Mouse (Mus musculus): ENCODE measurements around the gene Olfr1392. TPM values are rescaled to one million over a fixed set of nuclear protein-coding genes. Genes with fewer than 3 reads are reported as not detected.

Olfr1392 gene
- polyA plus RNA-seq, 2 experiments = 0.01 TPM; not detected in 1

- DNase-seq (ENCODE audit: low read depth in 3 of 3, low spot score in 3 of 3) = no peak
- Histone ChIP-seq H3K4me3 (ENCODE audit: insufficient read depth in 1 of 2, low read depth in 2 of 2, low read length in 2 of 2) (no peak overlapping the region), H3K9ac (replicated peaks) (no peak overlapping the region), H3K9me3 (ENCODE audit: control insufficient read depth, low read length) (no peaks in the 10 kb centered on the region), H3K4me2 (ENCODE audit: low read depth) (no peak overlapping the region), H3K4me1 (replicated peaks; ENCODE audit: control insufficient read depth in 2 of 2, insufficient read depth in 2 of 2, low read length in 1 of 2) (peaks cover 0 to 8% of the 10 kb centered on the region in 2 experiments; a peak in 2 of 4 replicates), H3K36me3 (replicated peaks; ENCODE audit: control insufficient read depth, insufficient read depth, low read depth) (peaks cover 26% of the 10 kb centered on the region), H3K27ac (no peak overlapping the region), H3K27me3 (ENCODE audit: control insufficient read depth, insufficient read depth, low read length) (no peaks in the 10 kb centered on the region)
- ATAC-seq (ENCODE audit: insufficient read depth) = no peak
- 74% methylated on average over 8 of the region's 8 CpGs for WGBS (ENCODE audit: insufficient replicate concordance)
- TF ChIP-seq CTCF (IDR thresholded peaks at IDR 0.05; ENCODE audit: low read depth) = no peak
- no peak for TF ChIP-seq EP300 (IDR thresholded peaks at IDR 0.05; ENCODE audit: low read depth)
Measured at GRCm38 (mm10) chr11:49265101-49265500, 20.0 kb upstream of the Olfr1392 start.

DNA sequence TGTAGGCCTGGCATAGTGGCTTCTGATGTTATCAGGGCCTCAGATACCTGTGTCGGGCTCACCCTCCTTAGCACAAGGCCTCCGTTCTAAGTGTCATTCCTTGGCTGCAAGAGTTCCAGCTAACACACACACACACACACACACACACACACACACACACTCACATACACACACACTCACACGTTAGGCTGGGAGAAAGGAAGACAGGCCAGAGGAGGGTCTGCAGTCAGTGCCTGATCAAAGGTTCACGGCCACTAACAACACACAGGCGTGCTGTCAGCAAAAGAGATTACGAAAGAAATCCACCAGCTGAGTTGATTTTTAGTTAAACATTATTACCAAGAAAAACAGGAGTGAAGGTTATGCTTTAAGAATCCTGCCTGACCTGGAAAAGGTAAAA, 18.4 kb upstream of the Olfr1392 start:
- ATAC-seq (ENCODE audit: insufficient read depth) (peak; percentile 38; the same call in 1 of the 2 replicates), DNase-seq (ENCODE audit: low read depth in 3 of 3, low spot score in 3 of 3) (no peak)
- Histone ChIP-seq H3K4me2 (ENCODE audit: low read depth) (no peak overlapping the region), H3K27ac (no peak overlapping the region), H3K9ac (replicated peaks) (no peak overlapping the region), H3K4me3 (ENCODE audit: insufficient read depth in 1 of 2, low read depth in 2 of 2, low read length in 2 of 2) (no peak overlapping the region), H3K9me3 (ENCODE audit: control insufficient read depth, low read length) (no peaks in the 10 kb centered on the region), H3K36me3 (replicated peaks; ENCODE audit: control insufficient read depth, insufficient read depth, low read depth) (peaks cover 10% of the 10 kb centered on the region), H3K27me3 (ENCODE audit: control insufficient read depth, insufficient read depth, low read length) (no peaks in the 10 kb centered on the region), H3K4me1 (replicated peaks; ENCODE audit: control insufficient read depth in 2 of 2, insufficient read depth in 2 of 2, low read length in 1 of 2) (peaks cover 0 to 8% of the 10 kb centered on the region in 2 experiments; a peak in 2 of 4 replicates)
- WGBS (ENCODE audit: insufficient replicate concordance) = 73% methylated on average over 6 of the region's 6 CpGs
- no peak for TF ChIP-seq CTCF (IDR thresholded peaks at IDR 0.05; ENCODE audit: low read depth)
- TF ChIP-seq EP300 (IDR thresholded peaks at IDR 0.05; ENCODE audit: low read depth) = no peak

DNA sequence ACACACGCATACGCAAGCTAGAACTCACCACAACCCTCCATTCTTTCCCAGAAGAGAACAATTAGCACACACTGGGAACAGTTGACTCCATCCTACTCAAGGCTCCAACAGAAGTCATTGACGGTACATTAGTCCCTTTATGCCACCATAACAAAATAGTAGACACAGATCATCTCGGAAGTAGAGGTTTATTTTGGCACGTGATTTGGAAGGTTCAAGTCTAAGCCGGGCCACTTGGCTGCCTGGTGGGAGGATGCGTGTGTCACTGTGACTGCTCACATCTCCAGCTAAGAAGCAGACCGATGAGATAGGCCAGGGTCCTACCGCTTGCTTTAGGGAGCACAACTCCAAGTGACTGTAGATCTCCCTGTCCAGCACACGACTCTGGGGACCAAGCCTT, 17.8 kb upstream of the Olfr1392 start:
- no peaks in the 10 kb centered on the region for H3K9me3 ChIP-seq (ENCODE audit: control insufficient read depth, low read length)
- 80% methylated on average over 10 of the region's 10 CpGs for WGBS (ENCODE audit: insufficient replicate concordance)
- peaks cover 6% of the 10 kb centered on the region; the same call in 1 of the 2 replicates for H3K36me3 ChIP-seq (replicated peaks; ENCODE audit: control insufficient read depth, insufficient read depth, low read depth)
- no peak for ATAC-seq (ENCODE audit: insufficient read depth)
- TF ChIP-seq EP300 (IDR thresholded peaks at IDR 0.05; ENCODE audit: low read depth) = no peak
- TF ChIP-seq CTCF (IDR thresholded peaks at IDR 0.05; ENCODE audit: low read depth) = no peak
- H3K4me3 ChIP-seq (ENCODE audit: insufficient read depth in 1 of 2, low read depth in 2 of 2, low read length in 2 of 2) = no peak overlapping the region
- no peak overlapping the region for H3K4me2 ChIP-seq (ENCODE audit: low read depth)
- H3K4me1 ChIP-seq (replicated peaks; ENCODE audit: control insufficient read depth in 2 of 2, insufficient read depth in 2 of 2, low read length in 1 of 2) = peaks cover 0 to 8% of the 10 kb centered on the region in 2 experiments; a peak in 2 of 4 replicates
- H3K27me3 ChIP-seq (ENCODE audit: control insufficient read depth, insufficient read depth, low read length) = no peaks in the 10 kb centered on the region
- H3K9ac ChIP-seq (replicated peaks) = no peak overlapping the region
- DNase-seq (ENCODE audit: low read depth in 3 of 3, low spot score in 3 of 3) = no peak
- no peak overlapping the region for H3K27ac ChIP-seq

- Histone ChIP-seq H3K27ac (no peak overlapping the region), H3K4me2 (ENCODE audit: low read depth) (no peak overlapping the region), H3K27me3 (ENCODE audit: control insufficient read depth, insufficient read depth, low read length) (no peaks in the 10 kb centered on the region), H3K9ac (replicated peaks) (no peak overlapping the region), H3K36me3 (replicated peaks; ENCODE audit: control insufficient read depth, insufficient read depth, low read depth) (peaks cover 3% of the 10 kb centered on the region; the same call in 1 of the 2 replicates), H3K4me3 (ENCODE audit: insufficient read depth in 1 of 2, low read depth in 2 of 2, low read length in 2 of 2) (no peak overlapping the region), H3K9me3 (ENCODE audit: control insufficient read depth, low read length) (no peaks in the 10 kb centered on the region), H3K4me1 (replicated peaks; ENCODE audit: control insufficient read depth in 2 of 2, insufficient read depth in 2 of 2, low read length in 1 of 2) (peaks cover 0 to 8% of the 10 kb centered on the region in 2 experiments; a peak in 2 of 4 replicates)
- WGBS (ENCODE audit: insufficient replicate concordance) = 72% methylated on average over 15 of the region's 15 CpGs
- ATAC-seq (ENCODE audit: insufficient read depth) (no peak), DNase-seq (ENCODE audit: low read depth in 3 of 3, low spot score in 3 of 3) (no peak)
- TF ChIP-seq EP300 (IDR thresholded peaks at IDR 0.05; ENCODE audit: low read depth) = no peak
- no peak for TF ChIP-seq CTCF (IDR thresholded peaks at IDR 0.05; ENCODE audit: low read depth)
Measured at GRCm38 (mm10) chr11:49267970-49268579, 17.0 kb upstream of the Olfr1392 start.

- no peak for ATAC-seq (ENCODE audit: insufficient read depth)
- 66% methylated on average over 9 of the region's 9 CpGs for WGBS (ENCODE audit: insufficient replicate concordance)
- DNase-seq (ENCODE audit: low read depth in 3 of 3, low spot score in 3 of 3) = no peak
Measured at GRCm38 (mm10) chr11:49269761-49270160, 15.3 kb upstream of the Olfr1392 start.

More at GRCm38 (mm10) chr11:49269761-49270160, 15.3 kb upstream of the Olfr1392 start:
- no peaks in the 10 kb centered on the region; the same call in 1 of the 2 replicates for H3K36me3 ChIP-seq (replicated peaks; ENCODE audit: control insufficient read depth, insufficient read depth, low read depth)
- no peak overlapping the region for H3K9ac ChIP-seq (replicated peaks)
- no peaks in the 10 kb centered on the region for H3K27me3 ChIP-seq (ENCODE audit: control insufficient read depth, insufficient read depth, low read length)
- H3K4me3 ChIP-seq (ENCODE audit: insufficient read depth in 1 of 2, low read depth in 2 of 2, low read length in 2 of 2) = no peak overlapping the region
- no peak for TF ChIP-seq CTCF (IDR thresholded peaks at IDR 0.05; ENCODE audit: low read depth)
- no peak overlapping the region for H3K27ac ChIP-seq
- H3K9me3 ChIP-seq (ENCODE audit: control insufficient read depth, low read length) = no peaks in the 10 kb centered on the region
- peaks cover 0 to 8% of the 10 kb centered on the region in 2 experiments; a peak in 2 of 4 replicates for H3K4me1 ChIP-seq (replicated peaks; ENCODE audit: control insufficient read depth in 2 of 2, insufficient read depth in 2 of 2, low read length in 1 of 2)
- no peak overlapping the region for H3K4me2 ChIP-seq (ENCODE audit: low read depth)

All from liver, embryonic 14.5 days (tissue).